Mouse (Mus musculus) cerebellum, adult 9-11 months (tissue): Measurements from ENCODE around the gene Osbpl3.

Experiments
- DNase-seq: peaks from one replicate; pipeline ENCODE4 v3.0.0; 2022

The Osbpl3 gene

DNA sequence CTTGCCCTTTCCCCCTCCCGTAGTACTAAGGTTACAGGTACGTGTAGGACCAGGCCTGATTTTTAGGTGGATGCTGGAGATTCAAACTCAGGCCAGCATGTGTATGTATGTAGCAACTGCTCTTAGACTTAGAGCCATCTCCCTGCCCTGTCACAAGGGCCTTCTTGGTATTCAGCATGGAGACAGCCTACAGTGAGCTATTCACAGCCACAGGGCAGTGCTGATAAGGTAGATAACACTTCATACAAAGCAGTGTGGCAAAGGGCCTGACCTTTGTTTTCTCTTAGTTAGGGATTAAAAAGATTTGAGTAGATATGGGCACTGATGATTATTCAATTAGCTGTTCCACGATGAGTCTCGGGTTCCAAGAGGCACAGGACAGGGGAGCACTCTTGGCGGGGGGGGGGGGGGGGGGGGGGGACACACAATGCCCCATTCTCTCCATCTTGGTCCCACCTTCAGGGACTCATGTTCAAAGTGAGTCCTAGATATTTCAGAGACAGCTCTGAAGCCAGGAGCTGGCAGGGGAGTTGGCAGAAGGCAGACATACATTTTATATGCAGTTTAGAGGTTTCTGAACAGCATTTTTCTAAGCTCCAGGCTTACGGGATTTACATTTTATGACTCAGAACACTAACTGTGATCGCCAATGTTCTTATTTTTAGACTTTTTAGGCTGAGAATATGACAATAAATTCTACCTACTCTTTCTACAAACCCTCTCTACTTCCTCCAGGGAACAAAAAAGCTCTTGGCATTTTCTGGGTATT lies 56.4 kb downstream of the Osbpl3 start:
- no peak for DNase-seq

DNA sequence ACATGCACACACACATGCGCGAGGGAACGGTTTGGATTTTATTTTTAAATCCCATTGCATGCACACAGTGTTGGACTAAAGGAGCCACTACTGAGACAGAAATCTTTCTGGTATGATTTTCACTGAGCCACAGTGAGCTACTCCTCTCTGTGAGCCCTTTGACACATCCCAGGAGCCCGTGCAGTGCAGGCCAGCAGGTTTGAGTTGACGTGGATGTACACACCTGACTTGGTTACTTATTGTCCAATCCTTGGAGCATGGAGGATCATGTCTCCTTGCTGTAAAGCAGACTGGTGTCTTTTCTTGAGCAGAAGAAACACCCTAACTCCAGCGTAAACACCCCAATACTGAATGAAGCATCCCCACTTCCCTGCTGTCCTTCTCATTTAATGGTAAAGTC lies 57.7 kb downstream of the Osbpl3 start:
- DNase-seq: no peak

DNA sequence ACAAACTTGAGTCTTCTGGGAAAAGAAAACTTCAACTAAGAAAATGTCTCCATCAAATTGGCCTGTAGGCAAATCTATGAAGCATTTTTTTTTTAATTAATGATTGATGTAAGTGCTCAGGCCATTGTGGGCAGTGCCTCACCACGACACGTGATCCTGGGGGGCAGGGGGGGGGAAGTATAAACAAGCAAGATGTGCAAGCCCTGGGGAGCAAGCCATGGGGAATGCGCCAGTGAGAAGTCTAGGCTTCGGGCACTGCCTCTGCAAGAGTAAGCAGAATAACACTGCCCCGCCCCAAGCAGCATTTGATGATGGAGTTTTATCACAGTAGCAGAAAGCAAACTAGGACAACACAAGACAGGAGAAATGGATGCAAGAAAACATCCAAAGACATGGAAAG lies 58.9 kb downstream of the Osbpl3 start:
- DNase-seq: no peak

DNA sequence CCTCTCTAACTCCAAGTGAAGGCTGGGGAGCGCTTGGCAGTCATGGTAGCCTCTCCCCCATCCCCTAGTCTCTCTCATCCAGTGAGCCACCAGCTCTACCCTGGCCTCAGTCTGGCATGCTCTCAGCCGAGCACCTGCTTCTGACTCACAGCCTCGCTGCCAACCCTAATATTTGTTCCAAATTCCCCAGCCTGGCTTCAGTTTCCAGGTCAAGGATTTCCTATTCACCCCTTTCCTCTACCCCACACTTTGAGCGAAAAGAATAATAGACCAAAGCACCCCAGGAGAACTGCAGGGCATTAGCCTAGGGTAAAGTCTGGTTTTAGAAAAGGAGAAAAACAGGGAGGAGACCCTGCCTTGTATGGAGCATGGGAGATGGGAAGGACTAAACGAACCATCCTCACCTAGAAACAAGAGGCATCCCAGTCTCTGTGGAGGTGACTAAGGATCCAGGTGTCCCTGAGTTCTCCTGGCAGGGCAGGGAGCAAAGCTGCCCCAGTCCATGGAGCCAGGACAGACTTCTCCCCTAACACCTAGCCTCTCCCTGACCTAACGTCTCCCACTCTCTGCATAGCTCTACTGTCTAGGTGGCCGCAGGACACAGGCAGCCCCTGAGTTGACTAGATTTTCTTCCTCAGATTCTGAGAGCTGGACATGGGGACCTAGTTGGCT lies 60.2 kb downstream of the Osbpl3 start:
- peak; percentile 87 for DNase-seq

DNA sequence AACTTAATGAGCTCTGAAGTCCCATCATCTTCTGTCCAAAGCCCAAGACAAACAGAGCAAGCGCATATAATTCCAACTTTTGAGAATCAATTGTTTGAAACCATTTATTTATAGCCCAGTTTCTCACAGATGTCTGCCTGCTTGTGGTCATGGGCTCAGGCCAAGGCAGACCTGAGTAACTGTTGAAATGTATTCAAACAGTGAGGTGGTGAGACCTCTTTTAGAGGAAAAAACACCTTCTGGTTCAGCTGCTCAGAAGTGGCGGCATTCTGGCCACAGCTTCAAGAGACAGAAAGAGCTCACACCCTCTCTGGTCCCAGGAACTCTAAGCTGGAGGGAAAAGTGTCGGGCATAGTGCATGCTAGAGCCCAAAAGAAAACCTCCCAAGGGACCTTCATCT lies 61.6 kb downstream of the Osbpl3 start:
- peak; percentile 50 for DNase-seq

DNA sequence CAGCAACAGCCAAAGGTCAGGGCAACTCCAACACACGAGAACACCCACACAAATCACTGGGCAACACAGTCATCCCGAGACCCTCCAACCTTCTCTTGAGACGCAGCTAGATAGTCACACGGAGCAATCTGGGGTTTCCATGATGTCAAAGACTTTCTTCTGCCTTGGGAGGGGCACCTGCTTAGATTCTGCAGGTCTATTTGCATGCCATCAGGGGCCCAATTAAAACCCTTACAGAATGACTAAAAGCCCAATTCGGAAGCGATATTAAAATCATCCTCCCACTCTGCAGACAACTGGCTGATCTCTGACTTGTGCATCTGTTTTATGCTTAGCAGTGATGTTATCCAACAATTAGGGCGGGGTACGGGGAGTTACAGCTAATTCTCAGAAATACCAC lies 62.0 kb downstream of the Osbpl3 start:
- no peak for DNase-seq

DNA sequence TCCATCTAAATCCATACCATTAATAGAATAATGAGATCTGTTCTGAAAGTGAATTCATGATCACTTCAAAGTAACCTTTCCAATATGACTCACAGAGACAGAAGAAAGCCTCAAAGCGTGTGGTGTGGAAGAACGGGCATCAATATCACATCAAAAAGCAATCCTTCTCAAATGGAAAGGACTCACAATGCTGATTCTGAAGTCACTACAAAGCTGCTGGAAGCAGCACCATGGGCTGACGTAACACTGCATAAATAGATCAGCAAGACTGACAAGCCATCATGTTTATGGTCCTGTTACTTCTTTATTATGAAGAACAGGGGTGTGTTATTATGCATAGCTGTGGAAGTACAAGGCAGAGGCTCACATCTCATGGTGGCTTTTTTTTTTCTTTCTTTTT lies 64.0 kb downstream of the Osbpl3 start:
- no peak for DNase-seq

DNA sequence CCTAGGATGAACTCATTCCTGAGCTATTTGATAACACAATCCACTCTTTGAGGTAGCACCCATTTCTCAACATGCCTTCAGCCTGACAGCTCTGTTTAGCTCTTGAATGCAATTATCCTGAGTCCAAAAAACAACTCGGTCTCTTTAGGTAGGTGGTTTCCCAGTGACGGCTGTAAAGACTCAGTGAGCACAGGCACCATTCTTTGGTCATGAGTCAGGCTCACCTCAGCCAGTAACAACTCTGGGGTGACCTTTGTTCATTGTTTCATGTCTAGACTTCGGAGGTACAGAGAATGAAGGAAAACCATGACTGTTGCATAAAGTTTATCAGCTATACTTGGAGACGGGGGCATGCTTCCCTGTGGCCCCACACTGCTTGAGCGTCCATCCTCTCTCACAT lies 65.7 kb downstream of the Osbpl3 start:
- no peak for DNase-seq

DNA sequence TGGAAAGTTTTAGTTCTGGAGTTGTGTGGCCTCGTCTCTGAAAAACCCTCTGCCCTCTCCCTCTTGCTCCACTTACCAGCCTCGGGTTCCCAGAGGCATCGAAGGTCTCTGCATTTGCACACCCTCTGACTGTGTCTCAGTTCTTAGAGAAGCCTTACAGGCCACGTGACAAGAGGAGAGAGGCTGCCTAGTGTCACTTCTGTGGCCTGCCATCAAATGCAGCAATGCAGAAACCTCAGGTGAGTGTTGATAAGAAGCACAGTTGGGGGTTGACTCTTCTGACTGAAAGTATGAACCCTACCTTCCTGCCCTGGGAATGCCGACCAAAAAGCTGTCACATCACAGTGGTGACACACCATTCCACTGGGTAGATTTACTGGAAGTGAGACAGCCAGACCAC lies 68.4 kb downstream of the Osbpl3 start:
- DNase-seq: no peak

DNA sequence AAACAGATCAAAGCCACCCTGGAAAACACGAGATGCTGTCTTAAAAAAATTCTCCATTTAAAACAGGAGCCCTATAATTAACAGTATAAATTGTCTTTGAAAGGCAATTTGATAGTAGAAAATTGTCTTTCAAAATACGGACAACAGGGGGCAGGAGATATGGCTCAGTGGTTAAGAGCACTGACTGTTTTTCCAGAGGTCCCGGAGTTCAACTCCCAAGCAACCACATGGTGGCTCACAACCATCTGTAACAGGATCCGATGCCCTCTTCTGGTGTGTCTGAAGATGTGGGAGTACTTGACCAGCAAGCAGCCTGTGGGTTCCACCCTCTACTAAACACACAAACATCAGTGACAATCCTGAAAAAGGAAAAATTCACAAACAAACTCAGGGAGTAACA lies 69.5 kb downstream of the Osbpl3 start:
- no peak for DNase-seq

DNA sequence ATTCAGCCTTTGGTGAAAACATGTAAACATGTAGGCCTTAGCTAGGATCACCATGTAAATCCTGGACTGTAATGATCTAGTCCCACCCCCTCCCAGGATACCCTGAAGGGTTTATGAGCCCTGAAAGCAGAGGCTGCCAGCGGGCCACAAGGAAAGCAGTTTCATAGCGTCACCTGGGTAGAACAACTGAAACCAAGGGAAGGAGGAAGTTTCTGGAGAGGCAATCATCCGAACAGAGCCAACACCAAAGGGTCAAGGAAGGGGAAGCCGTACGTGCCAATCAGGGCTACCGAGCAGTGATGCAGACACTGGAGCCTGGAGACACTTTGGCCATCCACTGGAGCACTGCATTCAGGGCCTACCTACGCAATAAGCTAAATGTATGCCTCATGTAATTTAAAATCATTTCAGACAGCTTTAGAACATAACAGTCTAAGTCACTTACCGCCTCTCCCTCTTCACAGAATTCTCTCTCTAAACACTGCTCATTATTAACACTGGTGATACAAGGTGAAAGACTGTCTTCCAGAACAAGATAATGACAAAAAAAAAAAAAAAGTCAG lies 70.5 kb downstream of the Osbpl3 start:
- no peak for DNase-seq

DNA sequence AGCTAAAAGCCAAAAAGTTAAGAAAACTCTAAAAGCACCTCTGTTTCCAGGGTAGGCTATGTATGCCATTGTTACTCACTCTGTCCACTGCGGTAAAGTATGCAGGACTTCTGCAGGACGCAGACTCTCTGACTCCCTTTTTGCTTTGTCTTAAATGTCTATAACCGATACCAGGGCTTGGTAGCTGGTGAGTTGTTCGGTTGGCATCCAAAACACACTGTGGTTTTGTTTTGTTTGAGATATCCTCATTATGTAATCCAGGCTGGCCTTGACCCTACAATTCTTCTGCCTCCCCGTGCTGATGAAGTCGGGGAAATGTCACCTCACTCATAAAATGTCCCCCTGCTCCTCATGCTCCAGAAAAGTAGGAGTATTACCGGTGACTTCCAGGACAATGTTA lies 73.3 kb downstream of the Osbpl3 start:
- no peak for DNase-seq

DNA sequence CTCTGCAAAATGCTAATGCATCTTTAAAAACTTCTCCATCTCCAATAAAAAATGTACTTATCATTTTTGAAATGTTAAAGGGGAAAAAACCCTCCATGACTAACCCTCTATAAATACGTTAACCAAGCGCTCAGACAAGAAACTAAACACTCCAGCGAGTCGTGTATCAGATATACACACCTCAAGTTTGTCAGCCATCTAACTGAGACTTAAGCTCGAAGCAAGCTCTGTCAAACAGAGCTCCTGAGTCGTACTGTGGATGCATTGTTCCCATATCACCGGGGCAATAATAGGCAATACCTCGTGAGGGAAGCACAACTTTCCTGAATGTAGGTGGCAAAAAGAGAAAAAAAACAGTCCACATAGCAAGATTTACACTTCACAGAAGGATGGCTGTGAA lies 73.8 kb downstream of the Osbpl3 start:
- DNase-seq: no peak

DNA sequence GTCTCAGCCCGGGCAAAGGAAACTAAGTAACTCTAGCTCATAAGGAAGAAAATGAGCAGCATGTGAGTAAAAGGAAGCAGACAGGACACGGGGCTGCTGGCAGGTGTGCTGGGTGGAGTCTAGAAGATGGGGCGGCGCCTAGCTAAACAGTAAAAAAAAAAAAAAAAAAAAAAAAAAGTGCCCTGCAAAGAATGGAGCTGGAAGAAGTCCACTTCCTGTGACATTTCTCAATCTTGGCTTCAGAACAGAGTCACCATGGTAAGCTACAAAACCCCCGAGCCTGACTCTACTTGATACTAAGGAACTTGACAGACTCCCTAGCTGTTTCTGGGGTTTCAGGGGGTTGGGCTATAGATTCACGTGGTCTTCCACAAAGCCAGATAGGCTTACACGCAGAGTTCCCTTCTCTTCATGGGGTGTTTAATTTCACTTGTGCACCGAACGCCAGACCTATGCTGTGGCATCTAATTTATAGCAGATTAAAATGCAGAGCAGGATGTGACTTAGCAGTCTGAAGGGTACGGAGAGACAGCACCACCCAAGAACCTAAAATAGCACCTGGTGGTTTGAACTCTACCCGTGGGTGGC lies 74.4 kb downstream of the Osbpl3 start:
- no peak for DNase-seq

DNA sequence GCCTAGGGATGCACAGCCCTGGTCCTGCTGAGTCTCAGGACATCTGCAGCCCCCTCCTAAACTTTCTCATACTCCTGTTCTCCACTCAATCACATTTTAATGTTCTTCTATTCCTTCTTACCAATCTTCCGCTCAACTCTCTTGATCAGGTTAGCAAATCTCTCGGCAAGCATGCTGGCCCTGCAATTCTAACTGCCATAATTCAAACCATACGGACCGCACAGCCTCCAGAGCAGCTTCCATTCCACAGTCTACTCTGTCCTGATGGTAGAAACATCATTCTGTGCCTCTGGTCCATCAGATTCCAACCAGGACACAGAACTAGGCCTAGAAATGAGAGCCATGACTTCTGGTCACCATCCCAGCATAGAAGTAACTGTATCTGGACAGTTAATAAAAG lies 76.3 kb downstream of the Osbpl3 start:
- DNase-seq: no peak

DNA sequence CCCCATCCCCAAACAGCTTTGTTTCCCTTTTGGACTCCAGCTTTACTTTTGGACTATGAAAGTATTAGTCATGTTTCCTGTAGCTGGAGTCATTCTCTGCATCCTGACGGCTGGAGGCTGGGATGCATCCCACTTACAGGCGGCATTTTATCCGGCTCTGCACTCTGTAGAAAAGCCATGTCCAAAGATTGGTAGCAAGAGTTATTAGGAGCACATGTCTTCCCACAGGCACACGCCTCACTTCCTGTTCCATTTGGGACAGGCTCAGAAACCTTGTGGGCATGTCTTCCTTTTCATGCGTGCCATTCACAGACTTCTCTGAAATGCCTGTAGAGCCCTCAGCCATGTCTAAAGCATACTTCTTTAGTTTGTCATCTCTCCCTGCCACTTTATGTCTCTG lies 76.9 kb downstream of the Osbpl3 start:
- DNase-seq: no peak

DNA sequence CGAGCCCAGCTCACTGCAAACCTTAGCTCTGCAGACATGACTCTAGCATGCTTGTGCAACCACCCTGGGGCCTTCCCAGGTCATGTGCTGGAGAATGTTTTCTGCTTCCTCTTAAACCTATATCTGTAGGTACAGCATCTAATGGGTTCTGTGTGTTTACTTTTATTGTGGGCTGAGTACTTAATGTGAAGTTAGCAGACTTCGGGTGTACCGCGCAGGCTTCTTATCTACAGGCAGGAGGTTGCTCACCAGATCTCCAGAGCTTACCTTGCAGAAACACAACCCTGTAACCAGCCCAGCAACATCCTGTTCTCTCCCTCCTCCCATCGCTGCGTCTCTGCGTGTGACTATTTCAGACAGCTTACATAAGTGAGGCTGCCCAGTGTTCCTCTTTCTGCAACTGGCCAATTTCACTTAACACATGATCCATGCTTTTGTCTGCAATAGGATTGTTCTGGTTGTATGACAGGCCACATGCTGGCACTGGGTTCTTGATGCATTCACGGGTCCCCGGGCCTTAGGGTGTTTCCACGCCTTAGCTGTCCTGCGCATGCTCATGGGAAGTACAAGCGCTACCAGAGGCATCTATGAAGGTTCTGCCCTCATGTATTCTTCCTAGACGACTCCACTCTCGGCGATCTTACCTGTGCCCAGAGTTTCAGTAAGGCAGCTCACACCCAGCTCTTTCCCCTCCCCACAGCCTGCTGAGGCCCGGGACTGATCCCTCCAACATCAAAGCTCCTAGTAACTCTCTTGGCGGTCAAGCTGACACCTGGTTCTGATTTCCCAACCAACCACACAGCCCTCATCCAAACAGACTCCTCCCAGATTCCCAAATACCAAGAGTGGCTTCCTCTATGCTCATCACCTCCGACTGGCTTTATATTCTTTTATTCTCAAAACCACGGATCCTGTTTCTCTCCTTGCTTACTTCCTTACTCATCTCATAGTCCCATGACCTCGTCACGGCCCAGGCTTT lies 78.0 kb downstream of the Osbpl3 start:
- DNase-seq: no peak

DNA sequence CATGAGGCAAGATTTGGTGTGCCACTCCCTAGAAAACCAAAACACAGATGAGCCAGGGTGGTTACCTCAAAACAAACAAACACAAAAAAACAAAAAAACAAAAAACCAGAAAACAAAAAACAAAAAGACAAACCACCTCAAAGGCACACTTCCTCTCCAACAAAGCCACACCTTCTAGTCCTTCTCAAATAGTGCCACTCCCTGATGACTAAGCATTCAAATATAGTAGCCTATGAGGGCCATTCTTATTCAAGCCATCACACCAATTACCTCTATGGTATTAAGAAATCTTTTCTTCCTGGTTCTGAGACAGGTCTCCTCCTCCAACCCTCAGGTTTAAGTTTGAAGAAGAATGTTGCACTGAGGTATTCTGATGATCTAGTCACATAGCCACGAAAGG lies 79.3 kb downstream of the Osbpl3 start:
- no peak for DNase-seq

DNA sequence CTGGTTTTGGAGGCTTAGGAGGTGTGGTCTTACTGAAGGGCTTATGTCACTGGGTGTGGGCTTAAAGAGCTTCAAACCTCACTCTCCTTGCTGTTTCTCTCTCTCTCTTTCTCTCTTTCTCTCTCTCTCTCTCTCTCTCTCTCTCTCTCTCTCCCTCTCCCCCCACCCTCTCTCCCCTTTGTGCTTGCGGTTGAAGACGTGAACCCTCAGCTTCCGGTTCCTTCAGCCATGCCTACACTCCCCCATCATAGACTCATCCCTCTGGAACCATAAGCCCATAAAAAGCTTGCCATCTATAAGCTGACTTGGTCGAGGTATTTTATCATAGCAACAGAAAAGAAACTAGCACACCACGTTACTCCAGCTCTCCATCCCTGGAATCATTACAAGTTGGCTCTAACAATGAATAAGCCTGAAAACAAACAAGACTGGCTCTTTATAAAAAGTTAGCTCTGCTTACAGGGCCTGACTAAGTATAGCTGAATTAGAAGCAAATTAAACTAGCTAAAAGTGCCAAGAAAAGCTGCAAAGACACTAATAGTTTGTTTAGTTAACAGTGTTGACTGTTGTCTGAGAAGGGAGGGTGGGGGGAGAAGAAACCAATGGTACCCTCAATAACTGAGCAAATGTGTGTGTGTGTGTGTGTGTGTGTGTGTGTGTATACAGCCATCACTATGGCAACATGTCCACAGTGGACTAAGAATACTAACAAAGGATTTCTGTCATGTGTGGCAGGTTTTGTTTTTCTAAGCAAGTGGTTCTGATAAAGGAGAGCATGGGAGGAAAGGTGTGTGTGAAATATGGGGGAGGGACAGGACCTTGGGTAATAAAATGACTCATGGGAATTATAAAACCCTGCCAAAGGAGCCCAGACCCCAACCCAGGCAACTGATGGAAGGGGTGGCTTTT lies 83.2 kb downstream of the Osbpl3 start:
- no peak for DNase-seq

DNA sequence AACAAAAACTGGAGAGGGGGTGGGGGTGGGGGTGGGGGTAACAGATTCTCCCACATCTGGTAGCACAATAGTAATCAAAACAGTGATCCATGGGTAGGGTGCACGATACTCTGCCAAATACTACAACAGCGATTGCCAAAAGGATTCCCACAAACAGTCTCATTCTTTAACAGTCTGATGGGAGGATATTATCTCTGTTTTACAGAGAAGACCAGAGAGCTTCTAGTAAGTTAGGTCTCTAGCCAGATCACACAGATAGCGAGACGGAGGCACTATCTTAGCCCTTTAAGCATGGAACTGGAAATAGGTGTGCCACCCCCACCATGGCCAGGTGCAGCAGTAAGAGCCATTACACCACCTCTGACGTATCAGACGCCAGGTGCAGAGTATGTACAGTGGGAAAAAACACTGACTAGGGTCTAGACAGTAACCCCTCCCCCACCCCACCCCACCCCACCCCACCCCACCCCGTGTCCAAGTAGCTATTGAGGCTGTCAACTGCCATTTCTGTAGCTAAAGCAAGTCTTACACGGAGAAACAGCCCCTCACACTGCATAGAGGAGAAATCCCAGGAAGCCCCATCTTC lies 84.4 kb downstream of the Osbpl3 start:
- DNase-seq: no peak
